Mouse (Mus musculus) heart, embryonic 14.5 days (tissue): Measurements from ENCODE around the gene Map2k5. TPM values are rescaled to one million over a fixed set of nuclear protein-coding genes. Genes with fewer than 3 reads are reported as not detected.

ENCODE experiments used
- ATAC-seq: fragments of 200-750 bp; cut with Nextera tagmentation; 2 replicates; pipeline ENCODE4 v1.8.0; 2017; ENCODE audit warnings: low read depth, moderate TSS enrichment; ENCODE audit not compliant: insufficient number of reproducible peaks, insufficient read depth, low FRiP score
- H3K27ac ChIP-seq, 2 experiments: fragments of 200-500 bp in 1 of 2; fragments of 300-500 bp in 1 of 2; sonication (generic) in 1 of 2; replicated peaks in 1 of 2; 2 replicates each; pipeline ENCODE4 v1.5.1; 2012 to 2014; ENCODE audit warnings: low read depth in 2 of 2, low read length in 2 of 2, control low read depth in 1 of 2, mild to moderate bottlenecking in 1 of 2, mixed read lengths in 1 of 2; ENCODE audit not compliant: control insufficient read depth in 1 of 2, insufficient read depth in 1 of 2
- H3K27me3 ChIP-seq: fragments of 300-500 bp; sonication (generic); 2 replicates; pipeline ENCODE4 v1.6.1; 2014; ENCODE audit warnings: mild to moderate bottlenecking, low read length, control low read depth; ENCODE audit not compliant: control insufficient read depth, insufficient read depth
- H3K36me3 ChIP-seq: fragments of 300-500 bp; sonication (generic); 2 replicates; pipeline ENCODE4 v1.6.1; 2014; ENCODE audit warnings: mild to moderate bottlenecking, control low read depth, low read length, mixed read lengths; ENCODE audit not compliant: control insufficient read depth, insufficient read depth
- H3K4me1 ChIP-seq, 2 experiments: fragments of 200-500 bp in 1 of 2; fragments of 300-500 bp in 1 of 2; sonication (generic) in 1 of 2; 2 replicates each; pipeline ENCODE4 v1.6.1; 2012 to 2014; ENCODE audit warnings: low read length in 2 of 2, control low read depth in 1 of 2, mixed read lengths in 1 of 2; ENCODE audit not compliant: control insufficient read depth in 2 of 2, insufficient read depth in 2 of 2
- H3K4me2 ChIP-seq: fragments of 300-500 bp; sonication (generic); 2 replicates; pipeline ENCODE4 v1.6.1; 2014; ENCODE audit warnings: mild to moderate bottlenecking, low read length
- H3K4me3 ChIP-seq, 2 experiments: fragments of 200-500 bp in 1 of 2; fragments of 300-500 bp in 1 of 2; sonication (generic) in 1 of 2; 2 replicates each; pipeline ENCODE4 v1.5.1; 2012 to 2014; ENCODE audit warnings: low read length in 2 of 2, mild to moderate bottlenecking in 2 of 2, control low read depth in 1 of 2, low read depth in 1 of 2, moderate library complexity in 1 of 2; ENCODE audit not compliant: control insufficient read depth in 1 of 2, insufficient read depth in 1 of 2
- H3K9ac ChIP-seq: fragments of 300-500 bp; sonication (generic); 2 replicates; pipeline ENCODE4 v1.6.1; 2014; ENCODE audit warnings: mild to moderate bottlenecking, low read length
- H3K9me3 ChIP-seq: fragments of 300-500 bp; sonication (generic); 2 replicates; pipeline ENCODE4 v1.6.1; 2016; ENCODE audit warnings: low read length, control low read depth; ENCODE audit not compliant: control insufficient read depth
- WGBS: fragments of 180-500 bp; shearing (Covaris S2); extraction: QIAGEN DNeasy Blood & Tissue Kit; methylation state at CpG from one replicate; pipeline ENCODE4 v1.1.7; 2014; 5-methylcytosine and 5-hydroxymethylcytosine counted together
- polyA plus RNA-seq: library from polyadenylated mRNA; unstranded; fragments of >200 nt; fragmentation: Nextera tagmentation; extraction: Ambion mirVana; gene quantifications from 2 replicates; pipeline ENCODE4 v1.2.1, GENCODE M21; 2014

The Map2k5 gene
- polyA plus RNA-seq, 1 experiment from 2014 or later = 32.5 TPM

- no peaks in the 10 kb centered on the region for H3K9me3 ChIP-seq
- peaks cover 99% of the 10 kb centered on the region for H3K27me3 ChIP-seq
- 4% methylated on average over 17 of the region's 17 CpGs for WGBS
- H3K4me3 ChIP-seq = no peak overlapping the region
- H3K9ac ChIP-seq = no peak overlapping the region
- no peak overlapping the region for H3K4me2 ChIP-seq
- H3K27ac ChIP-seq = no peak overlapping the region
- ATAC-seq = no peak
- H3K4me1 ChIP-seq = peaks cover 8 to 35% of the 10 kb centered on the region in 2 experiments; a peak in 3 of 4 replicates
- no peaks in the 10 kb centered on the region for H3K36me3 ChIP-seq
These were observed 238.0 kb downstream of the Map2k5 start for GRCm38 (mm10) chr9:63139661-63140060.

DNA sequence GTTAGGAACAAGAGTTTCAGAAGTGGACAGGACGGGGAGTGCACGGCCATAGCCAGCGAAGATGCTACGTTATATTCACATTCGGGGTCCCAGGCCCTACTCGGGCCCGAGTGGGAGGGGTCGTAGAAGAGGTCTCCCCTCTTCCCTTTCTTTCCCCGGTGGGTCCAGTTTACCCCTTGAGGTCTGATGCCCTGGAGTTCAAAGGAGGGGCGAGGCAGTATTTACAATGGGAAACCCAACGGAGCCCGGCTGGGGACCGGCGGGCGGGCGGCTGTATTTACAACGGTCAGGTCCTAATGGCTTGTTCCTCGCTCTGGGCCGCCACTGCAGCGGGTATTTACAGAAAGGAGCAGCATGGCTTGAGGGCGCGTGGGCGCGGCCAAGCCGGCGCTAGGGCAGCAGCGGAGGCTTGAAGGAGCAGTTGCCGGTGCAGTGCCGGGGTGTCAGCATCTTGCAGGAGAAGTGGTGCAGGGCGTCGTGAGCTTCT, 239.2 kb downstream of the Map2k5 start:
- Histone ChIP-seq H3K4me2 (peak overlapping the region; percentile 53), H3K4me3 (peak overlapping the region; percentile 14 to 28; a peak in 3 of 4 replicates), H3K4me1 (peaks cover 8 to 33% of the 10 kb centered on the region in 2 experiments; a peak in 3 of 4 replicates), H3K27ac (no peak overlapping the region), H3K36me3 (no peaks in the 10 kb centered on the region), H3K27me3 (peaks cover 99% of the 10 kb centered on the region), H3K9me3 (no peaks in the 10 kb centered on the region), H3K9ac (no peak overlapping the region)
- ATAC-seq = no peak
- WGBS = under 1% methylated on average over 31 of the region's 31 CpGs

DNA sequence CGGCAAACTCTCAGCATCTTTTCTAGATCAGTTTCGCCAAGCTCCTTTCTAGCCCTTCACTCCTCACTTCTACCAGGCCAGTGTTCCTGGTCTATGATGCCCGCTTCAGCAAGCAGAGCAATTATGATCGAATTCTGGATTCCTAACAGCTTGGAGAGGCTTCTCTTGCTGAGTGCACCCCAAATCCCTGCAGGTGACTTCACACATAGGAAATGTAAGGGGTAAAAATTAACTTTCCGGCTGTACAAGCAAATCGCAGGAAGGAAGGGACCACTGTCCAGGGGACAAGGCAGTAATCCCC, 240.1 kb downstream of the Map2k5 start:
- 3% methylated on average over 6 of the region's 6 CpGs for WGBS
- no peaks in the 10 kb centered on the region for H3K9me3 ChIP-seq
- no peak for ATAC-seq

GRCm38 (mm10) chr9:63136756-63137614, 240.7 kb downstream of the Map2k5 start:
- ATAC-seq = no peak
- Histone ChIP-seq H3K4me2 (no peak overlapping the region), H3K9ac (no peak overlapping the region), H3K4me1 (peaks cover 8 to 31% of the 10 kb centered on the region in 2 experiments), H3K9me3 (no peaks in the 10 kb centered on the region), H3K4me3 (no peak overlapping the region), H3K36me3 (no peaks in the 10 kb centered on the region), H3K27me3 (peaks cover 86% of the 10 kb centered on the region), H3K27ac (no peak overlapping the region)
- WGBS = 3% methylated on average over 19 of the region's 19 CpGs

More for the DNA sequence above, 240.1 kb downstream of the Map2k5 start:
- no peaks in the 10 kb centered on the region for H3K36me3 ChIP-seq
- H3K9ac ChIP-seq = no peak overlapping the region
- H3K27me3 ChIP-seq = peaks cover 91% of the 10 kb centered on the region
- H3K4me3 ChIP-seq = no peak overlapping the region
- H3K4me2 ChIP-seq = no peak overlapping the region
- H3K4me1 ChIP-seq = peaks cover 9 to 27% of the 10 kb centered on the region in 2 experiments
- H3K27ac ChIP-seq = no peak overlapping the region

DNA sequence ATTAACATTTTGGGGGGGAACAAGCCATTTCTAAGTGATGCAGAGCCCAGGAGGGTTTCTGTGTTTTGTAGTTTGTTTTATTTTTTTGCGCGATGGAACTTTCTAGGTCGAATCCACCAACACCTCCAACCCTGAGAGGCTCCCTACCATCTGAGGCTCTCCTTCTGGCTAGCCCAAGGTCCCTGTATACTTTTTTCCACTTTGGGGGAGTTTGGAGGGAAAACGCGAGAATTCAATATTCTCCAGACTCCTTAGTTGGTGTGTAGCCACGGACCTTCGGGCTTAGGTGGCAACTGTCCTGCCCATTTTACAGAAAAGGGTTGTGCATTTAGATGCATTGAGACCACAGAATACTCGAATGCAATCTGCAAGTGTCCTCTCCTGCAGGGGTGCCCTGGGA, 241.5 kb downstream of the Map2k5 start:
- no peak for ATAC-seq
- Histone ChIP-seq H3K4me3 (no peak overlapping the region), H3K9me3 (no peaks in the 10 kb centered on the region), H3K4me2 (no peak overlapping the region), H3K27ac (no peak overlapping the region), H3K36me3 (no peaks in the 10 kb centered on the region), H3K9ac (no peak overlapping the region), H3K4me1 (peaks cover 7 to 36% of the 10 kb centered on the region in 2 experiments), H3K27me3 (peaks cover 78% of the 10 kb centered on the region)
- WGBS = 6% methylated on average over 8 of the region's 8 CpGs

DNA sequence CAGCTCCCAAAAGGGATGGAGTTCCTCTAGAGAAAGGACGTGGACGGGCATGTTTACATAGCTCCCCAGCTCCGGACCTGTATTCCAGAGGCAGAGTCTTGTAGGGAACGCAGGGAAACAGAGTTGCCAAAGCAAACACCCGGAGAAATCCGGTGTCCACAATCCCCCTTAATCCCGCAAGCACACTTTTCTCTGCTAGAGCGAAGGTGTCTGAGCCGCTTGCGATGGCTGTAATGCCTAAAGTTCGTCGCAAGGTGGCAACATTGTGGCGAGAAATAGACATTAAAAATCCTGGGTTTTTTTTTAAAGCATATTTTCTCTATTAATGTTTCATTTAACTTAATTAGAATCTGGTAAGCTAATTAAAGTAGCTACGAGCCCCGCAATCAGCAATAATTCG, 241.9 kb downstream of the Map2k5 start:
- 0 out of 2 replicates have a peak overlapping the region, but pooled peaks have one; percentile 47 for H3K9ac ChIP-seq
- H3K9me3 ChIP-seq = no peaks in the 10 kb centered on the region
- no peak for ATAC-seq
- H3K4me2 ChIP-seq = peak overlapping the region; percentile 67
- H3K36me3 ChIP-seq = no peaks in the 10 kb centered on the region
- peaks cover 77% of the 10 kb centered on the region for H3K27me3 ChIP-seq
- under 1% methylated on average over 16 of the region's 16 CpGs for WGBS
- peak overlapping the region; percentile 17 to 37; a peak in 3 of 4 replicates for H3K4me3 ChIP-seq
- H3K27ac ChIP-seq = no peak overlapping the region
- peaks cover 7 to 36% of the 10 kb centered on the region in 2 experiments for H3K4me1 ChIP-seq

DNA sequence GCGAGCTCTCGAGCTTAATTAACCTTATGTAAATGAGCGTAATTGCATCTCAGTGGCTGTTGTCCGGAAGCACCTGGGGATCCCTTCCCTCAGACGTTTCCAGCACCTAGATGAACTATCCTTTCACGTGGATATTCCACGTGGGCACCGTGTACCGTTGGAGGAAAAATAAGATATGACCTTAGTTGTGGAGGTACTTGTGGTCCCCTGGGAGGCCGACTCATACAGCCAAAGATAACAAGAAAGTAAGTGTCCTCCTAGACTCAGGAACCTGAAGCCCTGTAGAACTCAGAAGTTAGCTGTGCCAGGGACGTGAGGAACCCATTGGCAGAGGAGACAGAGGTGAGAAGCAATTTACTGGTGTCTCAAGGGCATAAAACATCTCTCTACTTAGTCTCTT, 242.3 kb downstream of the Map2k5 start:
- H3K4me2 ChIP-seq = peak overlapping the region; percentile 67
- WGBS = 4% methylated on average over 11 of the region's 11 CpGs
- H3K27ac ChIP-seq = no peak overlapping the region
- H3K36me3 ChIP-seq = no peaks in the 10 kb centered on the region
- H3K9me3 ChIP-seq = no peaks in the 10 kb centered on the region
- ATAC-seq = no peak
- peaks cover 72% of the 10 kb centered on the region for H3K27me3 ChIP-seq
- peaks cover 7 to 36% of the 10 kb centered on the region in 2 experiments for H3K4me1 ChIP-seq
- 0 out of 2 replicates have a peak overlapping the region, but pooled peaks have one; percentile 47 for H3K9ac ChIP-seq
- peak overlapping the region; percentile 17 to 37; a peak in 2 of 4 replicates for H3K4me3 ChIP-seq
